In the genomic region with DNA sequence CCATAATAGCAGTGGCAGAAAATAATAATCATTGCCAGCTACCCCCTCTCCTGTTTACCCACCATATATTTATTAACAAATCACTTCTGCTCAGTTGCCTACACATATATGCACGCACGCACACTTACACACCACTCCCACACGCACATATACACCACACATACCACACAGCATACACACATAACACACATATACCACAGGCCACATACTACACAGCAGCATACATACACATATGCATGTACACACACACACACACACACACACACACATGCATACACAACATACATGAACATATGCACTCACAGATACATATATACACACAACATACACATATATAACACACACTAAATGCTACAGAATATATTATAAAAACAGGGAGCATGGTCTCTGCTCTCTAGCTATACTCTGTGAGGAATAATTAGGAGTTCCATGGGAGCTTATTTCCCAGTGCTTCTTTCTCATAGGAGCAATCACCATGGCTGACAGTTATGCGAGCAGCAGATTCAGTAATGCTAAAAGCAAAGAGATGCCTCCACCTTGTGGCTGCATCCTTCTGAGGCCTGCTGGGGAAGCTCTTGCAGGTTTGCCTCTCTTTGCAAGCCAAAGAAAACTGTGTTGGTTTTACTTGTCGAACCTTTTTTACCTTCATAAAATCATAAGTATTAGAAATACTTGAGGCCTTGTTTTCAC, we compare ENCODE assay signal across 11 mouse cellular contexts.
A peak's percentile ranks its signal among the peaks of the same experiment; 100 is the strongest.
DNase-seq lines count a peak whose midpoint lies in the region; ATAC-seq and TF ChIP-seq lines count a peak whose summit lies in the region.
"Had no signal": no experiment of that assay in that cellular context is flagged by ENCODE, and none has a peak within 500 bp of the region (broad histone marks: within the 10 kb centered on the region; RNA-seq: fewer than 3 reads in every experiment).

No protein-coding gene starts in this region.

- no peaks in the 10 kb centered on the region for H3K4me1 ChIP-seq in midbrain, embryonic 11.5 days (ENCODE audit: control insufficient read depth, insufficient read depth, low read length)
- no peaks in the 10 kb centered on the region for H3K4me1 ChIP-seq in midbrain, embryonic 10.5 days
- H3K4me1 ChIP-seq in forebrain, postnatal 0 days (ENCODE audit: insufficient read depth), result peaks cover 8% of the 10 kb centered on the region; the same call in 1 of the 2 replicates
- 0 out of 2 replicates have a peak, but pooled peaks cover 11% of the 10 kb centered on the region for H3K4me1 ChIP-seq in midbrain, embryonic 16.5 days (ENCODE audit: control insufficient read depth, insufficient read depth, low read length)
- H3K4me1 ChIP-seq: limb, embryonic 15.5 days had no signal

- DNase-seq in gastrocnemius, postnatal 14 days, result peak; percentile 12
- no peak for DNase-seq in gastrocnemius, adult 18-20 months (ENCODE audit: low spot score)
- DNase-seq in midbrain, embryonic 11.5 days (ENCODE audit: low spot score, missing footprints), result no peak
- DNase-seq in midbrain, embryonic 10.5 days (ENCODE audit: low spot score), result no peak
- DNase-seq in forebrain, postnatal 0 days, result peak; percentile 77
- no peak for DNase-seq in gastrocnemius, adult 8-10 months (ENCODE audit: low spot score in 2 of 2)
- DNase-seq in T-cell, adult 2 months (ENCODE audit: low spot score), result no peak
- DNase-seq: cerebellum, adult 8-10 months had no signal

- H3K4me2 ChIP-seq in midbrain, embryonic 11.5 days, result no peak overlapping the region
- H3K4me2 ChIP-seq in forebrain, postnatal 0 days (ENCODE audit: low read depth), result no peak overlapping the region
- H3K4me2 ChIP-seq in midbrain, embryonic 16.5 days (ENCODE audit: low read length), result no peak overlapping the region
- H3K4me2 ChIP-seq: limb, embryonic 15.5 days had no signal

- no peak overlapping the region for H3K9ac ChIP-seq in midbrain, embryonic 11.5 days (ENCODE audit: low read length)
- no peak overlapping the region for H3K9ac ChIP-seq in forebrain, postnatal 0 days
- H3K9ac ChIP-seq in midbrain, embryonic 16.5 days (ENCODE audit: low read depth, low read length), result no peak overlapping the region
- H3K9ac ChIP-seq: limb, embryonic 15.5 days had no signal

- peak; percentile 77 for TF ChIP-seq CTCF in forebrain, postnatal 0 days (IDR thresholded peaks at IDR 0.05; ENCODE audit: low read depth)

- no peaks in the 10 kb centered on the region for H3K36me3 ChIP-seq in midbrain, embryonic 11.5 days (ENCODE audit: control insufficient read depth, insufficient read depth, low read length)
- no peaks in the 10 kb centered on the region for H3K36me3 ChIP-seq in midbrain, embryonic 10.5 days
- no peaks in the 10 kb centered on the region for H3K36me3 ChIP-seq in forebrain, postnatal 0 days (ENCODE audit: insufficient read depth)
- no peaks in the 10 kb centered on the region for H3K36me3 ChIP-seq in midbrain, embryonic 16.5 days (ENCODE audit: control insufficient read depth, insufficient read depth, low read length)
- H3K36me3 ChIP-seq: G1E; limb, embryonic 15.5 days had no signal

- H3K27me3 ChIP-seq in midbrain, embryonic 11.5 days (ENCODE audit: control insufficient read depth, insufficient read depth, low read length), result no peaks in the 10 kb centered on the region
- H3K27me3 ChIP-seq in midbrain, embryonic 10.5 days (ENCODE audit: low read depth, poor library complexity, severe bottlenecking), result no peaks in the 10 kb centered on the region
- no peaks in the 10 kb centered on the region for H3K27me3 ChIP-seq in forebrain, postnatal 0 days (ENCODE audit: insufficient read depth, low read length)
- no peaks in the 10 kb centered on the region for H3K27me3 ChIP-seq in midbrain, embryonic 16.5 days (ENCODE audit: control insufficient read depth, insufficient read depth, low read depth, low read length)

- intact Hi-C loops in gastrocnemius, postnatal 14 days (cut with DNase I; ENCODE audit: low total_unique reads), result no loop called here

- H3K27ac ChIP-seq in midbrain, embryonic 11.5 days (ENCODE audit: low read depth, low read length), result no peak overlapping the region
- no peak overlapping the region for H3K27ac ChIP-seq in midbrain, embryonic 10.5 days (replicated peaks)
- no peak overlapping the region for H3K27ac ChIP-seq in forebrain, postnatal 0 days (ENCODE audit: low read depth, low read length)
- no peak overlapping the region for H3K27ac ChIP-seq in midbrain, embryonic 16.5 days (ENCODE audit: low read length)
- H3K27ac ChIP-seq: limb, embryonic 15.5 days had no signal

- WGBS in midbrain, embryonic 11.5 days, result 78% methylated on average over 5 of the region's 5 CpGs
- 82% methylated on average over 5 of the region's 5 CpGs for WGBS in midbrain, embryonic 10.5 days
- WGBS in forebrain, postnatal 0 days, result 78% methylated on average over 5 of the region's 5 CpGs
- 81% methylated on average over 5 of the region's 5 CpGs for WGBS in midbrain, embryonic 16.5 days

- no peaks in the 10 kb centered on the region for H3K9me3 ChIP-seq in midbrain, embryonic 11.5 days (ENCODE audit: control insufficient read depth, low read length)
- H3K9me3 ChIP-seq in midbrain, embryonic 10.5 days (replicated peaks), result no peaks in the 10 kb centered on the region
- H3K9me3 ChIP-seq in forebrain, postnatal 0 days (ENCODE audit: low read length), result no peaks in the 10 kb centered on the region
- H3K9me3 ChIP-seq in midbrain, embryonic 16.5 days (replicated peaks; ENCODE audit: control insufficient read depth, low read length, poor library complexity, severe bottlenecking), result no peaks in the 10 kb centered on the region
- H3K9me3 ChIP-seq: G1E; limb, embryonic 15.5 days had no signal

- peak; percentile 35; the same call in 1 of the 2 replicates for ATAC-seq in midbrain, embryonic 11.5 days (ENCODE audit: low FRiP score)
- ATAC-seq in forebrain, postnatal 0 days, result peak; percentile 78
- ATAC-seq in midbrain, embryonic 16.5 days, result peak; percentile 64

- H3K4me3 ChIP-seq in midbrain, embryonic 11.5 days (ENCODE audit: low read depth, low read length), result no peak overlapping the region
- no peak overlapping the region for H3K4me3 ChIP-seq in midbrain, embryonic 10.5 days
- H3K4me3 ChIP-seq in forebrain, postnatal 0 days (ENCODE audit: low read depth, low read length), result no peak overlapping the region
- H3K4me3 ChIP-seq in midbrain, embryonic 16.5 days (ENCODE audit: low read depth, low read length), result no peak overlapping the region
- H3K4me3 ChIP-seq: limb, embryonic 15.5 days had no signal

Comparison
In these comparisons a context has a peak if more than half of its experiments do, and no peak if none do; other contexts are left out.
1. DNase-seq: peak in gastrocnemius, postnatal 14 days (single experiment) and forebrain, postnatal 0 days (single experiment); none in gastrocnemius, adult 18-20 months (single experiment), midbrain, embryonic 11.5 days (single experiment), midbrain, embryonic 10.5 days (single experiment), gastrocnemius, adult 8-10 months (0 of 2) and T-cell, adult 2 months (single experiment).
2. Peak in every context shown above with its lines, with median percentiles within 50 percentile points of each other: ATAC-seq.